Mouse (Mus musculus): ENCODE data around the gene Hist2h2ac.
A peak's percentile ranks its signal among the peaks of the same experiment; 100 is the strongest.
"Not testable (repeated sequence)": the region's sequence is repeated elsewhere in the genome, so short reads cannot be mapped to it uniquely, and the experiment has no call there.

The Hist2h2ac gene

DNA sequence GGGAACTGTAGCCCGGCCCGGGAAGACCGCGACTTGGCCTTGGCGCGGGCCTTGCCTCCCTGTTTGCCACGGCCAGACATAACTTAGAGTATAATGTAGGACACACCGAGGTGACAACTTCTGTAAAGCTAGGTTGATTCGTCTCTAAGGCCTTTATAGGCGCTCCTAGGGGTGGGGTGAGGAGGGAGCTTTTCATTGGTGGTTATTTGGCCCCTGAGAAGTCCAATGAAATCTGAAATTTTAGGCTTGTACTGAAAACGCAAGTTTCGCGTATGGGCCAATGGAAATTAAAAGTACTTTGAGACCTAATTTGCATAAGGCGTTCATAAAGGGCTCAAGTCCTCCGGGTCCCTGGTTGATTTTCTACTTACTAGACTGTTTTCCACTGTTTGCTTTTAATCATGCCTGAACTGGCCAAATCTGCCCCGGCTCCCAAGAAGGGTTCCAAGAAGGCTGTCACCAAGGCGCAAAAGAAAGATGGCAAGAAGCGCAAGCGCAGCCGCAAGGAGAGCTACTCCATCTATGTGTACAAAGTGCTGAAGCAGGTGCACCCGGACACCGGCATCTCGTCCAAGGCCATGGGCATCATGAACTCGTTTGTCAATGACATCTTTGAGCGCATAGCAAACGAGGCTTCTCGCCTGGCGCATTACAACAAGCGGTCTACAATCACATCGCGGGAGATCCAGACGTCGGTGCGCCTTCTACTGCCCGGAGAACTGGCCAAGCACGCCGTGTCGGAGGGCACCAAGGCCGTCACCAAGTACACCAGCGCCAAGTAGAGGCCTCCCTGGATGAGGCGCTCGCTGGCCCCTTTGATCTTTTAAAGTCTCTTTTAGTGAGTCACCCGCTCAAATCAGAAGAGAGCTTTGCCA, at the start of gene Hist2h2ac, which contains the start of gene Hist2h2be:
Gene Hist2h2ac (minus strand): TSS at position 116 of the 875 bp plus-strand sequence.
Gene Hist2h2be (plus strand): TSS at position 355 of the 875 bp plus-strand sequence.
- peak; percentile 94 for DNase-seq (ENCODE audit: low read depth, low spot score)

DNA sequence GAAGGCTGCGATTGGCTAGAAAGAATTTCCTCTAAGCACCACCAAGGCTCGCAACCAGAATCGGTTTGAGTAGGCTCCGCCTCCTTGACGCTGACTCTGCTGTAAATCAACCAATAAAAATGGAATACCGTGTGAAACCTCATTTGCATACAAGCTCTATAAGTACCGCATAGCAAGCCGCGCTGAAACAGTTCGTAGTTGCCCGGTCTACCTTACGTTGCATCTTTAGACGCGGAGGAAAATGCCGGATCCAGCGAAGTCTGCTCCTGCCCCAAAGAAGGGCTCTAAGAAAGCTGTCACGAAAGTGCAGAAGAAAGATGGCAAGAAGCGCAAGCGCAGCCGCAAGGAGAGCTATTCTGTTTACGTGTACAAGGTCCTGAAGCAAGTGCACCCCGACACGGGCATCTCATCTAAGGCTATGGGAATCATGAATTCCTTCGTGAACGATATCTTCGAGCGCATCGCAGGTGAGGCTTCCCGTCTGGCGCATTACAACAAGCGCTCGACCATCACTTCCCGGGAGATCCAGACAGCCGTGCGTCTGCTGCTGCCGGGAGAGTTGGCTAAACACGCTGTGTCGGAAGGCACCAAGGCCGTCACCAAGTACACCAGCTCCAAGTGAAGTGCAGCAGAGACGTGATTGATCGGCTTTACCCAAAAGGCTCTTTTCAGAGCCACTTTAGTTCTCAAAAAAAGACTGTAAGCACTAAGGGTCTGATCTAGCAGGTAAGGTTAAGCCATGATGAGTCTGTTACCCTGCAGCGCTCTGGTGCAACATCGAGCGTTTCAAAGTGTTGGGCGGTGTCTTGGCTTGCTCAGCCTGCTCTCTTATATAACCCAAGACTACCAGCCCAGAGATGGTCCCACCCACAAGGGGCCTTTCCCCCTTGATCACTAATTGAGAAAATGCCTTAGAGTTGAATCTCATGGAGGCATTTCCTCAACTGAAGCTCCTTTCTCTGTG, 49.1 kb upstream of the Hist2h2ac start, which contains the start of gene Hist2h2bb:
Gene Hist2h2bb (plus strand): TSS at position 242 of the 964 bp plus-strand sequence.
- DNase-seq (ENCODE audit: low read depth, low spot score), result peak; percentile 98

DNA sequence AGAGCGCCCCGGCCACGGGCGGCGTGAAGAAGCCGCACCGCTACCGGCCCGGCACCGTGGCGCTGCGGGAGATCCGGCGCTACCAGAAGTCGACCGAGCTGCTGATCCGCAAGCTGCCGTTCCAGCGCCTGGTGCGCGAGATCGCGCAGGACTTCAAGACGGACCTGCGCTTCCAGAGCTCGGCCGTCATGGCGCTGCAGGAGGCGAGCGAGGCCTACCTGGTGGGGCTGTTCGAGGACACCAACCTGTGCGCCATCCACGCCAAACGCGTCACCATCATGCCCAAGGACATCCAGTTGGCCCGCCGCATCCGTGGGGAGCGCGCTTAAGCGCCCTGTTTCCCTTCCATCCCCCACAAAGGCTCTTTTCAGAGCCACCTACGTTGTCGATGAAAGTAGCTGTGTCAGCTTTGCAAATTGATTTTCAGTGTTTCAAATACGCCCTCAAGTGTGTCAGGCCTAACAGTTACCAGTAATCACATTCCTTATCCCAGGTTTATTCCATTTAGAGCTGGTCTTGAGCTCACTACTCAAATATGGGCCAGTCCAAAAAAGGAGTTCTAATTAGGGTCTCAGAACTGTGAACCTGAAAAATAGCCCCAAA, 48.2 kb upstream of the Hist2h2ac start:
- not testable (repeated sequence) for DNase-seq (ENCODE audit: low read depth, low spot score)

DNA sequence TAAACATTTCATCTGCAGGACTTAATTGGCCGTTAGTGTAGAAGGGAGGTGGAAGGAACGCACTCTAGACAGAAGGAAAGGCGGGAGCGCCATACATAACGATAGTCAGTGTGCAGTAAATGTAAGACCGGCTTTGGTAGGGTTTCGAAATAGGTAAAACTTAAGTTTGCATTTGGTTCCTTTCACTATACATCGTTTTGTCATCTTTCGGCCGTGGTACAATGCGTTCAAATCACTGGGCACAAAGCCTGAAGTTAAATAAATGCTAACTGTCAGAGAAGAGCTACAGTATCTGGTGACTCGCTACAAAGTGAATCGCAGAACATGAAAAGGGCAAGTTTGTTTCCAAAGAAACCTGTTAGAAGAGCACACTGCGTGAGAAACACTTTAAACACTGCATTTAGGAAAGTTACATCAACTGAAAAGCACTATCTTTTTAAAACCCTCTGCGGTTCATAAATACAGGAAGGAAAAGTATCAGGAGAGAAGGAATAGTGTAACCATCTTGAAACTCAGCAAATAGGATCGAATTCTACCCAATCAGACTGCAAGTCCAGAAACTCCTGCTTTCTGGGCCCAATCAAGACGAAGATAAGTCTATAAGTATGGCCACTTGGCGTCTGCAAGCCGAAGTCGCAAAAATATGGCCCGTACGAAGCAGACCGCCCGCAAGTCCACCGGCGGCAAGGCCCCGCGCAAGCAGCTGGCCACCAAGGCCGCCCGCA, 47.5 kb upstream of the Hist2h2ac start, which contains the start of gene Hist2h3b:
Gene Hist2h3b (plus strand): TSS at position 604 of the 725 bp plus-strand sequence.
- peak; percentile 92 for DNase-seq (ENCODE audit: low read depth, low spot score)

DNA sequence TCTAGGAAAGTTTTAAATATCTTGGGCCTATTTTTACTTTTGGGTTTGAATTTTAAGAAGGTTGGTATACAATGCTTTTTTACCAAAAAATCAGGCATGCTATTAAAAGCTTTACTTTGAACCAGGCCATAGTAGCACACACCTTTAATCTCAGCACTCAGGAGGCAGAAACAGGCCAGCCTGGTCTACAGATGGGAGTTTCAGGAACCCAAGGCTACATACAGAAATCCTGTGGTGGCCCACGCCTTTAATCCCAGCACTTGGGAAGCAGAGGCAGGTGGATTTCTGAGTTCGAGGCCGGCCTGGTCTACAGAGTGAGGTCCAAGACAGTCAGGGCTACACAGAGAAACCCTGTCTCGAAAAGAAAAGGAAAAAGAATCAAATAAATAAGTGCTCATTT, 46.9 kb upstream of the Hist2h2ac start:
- peak; percentile 24 for DNase-seq (ENCODE audit: low read depth, low spot score)

DNA sequence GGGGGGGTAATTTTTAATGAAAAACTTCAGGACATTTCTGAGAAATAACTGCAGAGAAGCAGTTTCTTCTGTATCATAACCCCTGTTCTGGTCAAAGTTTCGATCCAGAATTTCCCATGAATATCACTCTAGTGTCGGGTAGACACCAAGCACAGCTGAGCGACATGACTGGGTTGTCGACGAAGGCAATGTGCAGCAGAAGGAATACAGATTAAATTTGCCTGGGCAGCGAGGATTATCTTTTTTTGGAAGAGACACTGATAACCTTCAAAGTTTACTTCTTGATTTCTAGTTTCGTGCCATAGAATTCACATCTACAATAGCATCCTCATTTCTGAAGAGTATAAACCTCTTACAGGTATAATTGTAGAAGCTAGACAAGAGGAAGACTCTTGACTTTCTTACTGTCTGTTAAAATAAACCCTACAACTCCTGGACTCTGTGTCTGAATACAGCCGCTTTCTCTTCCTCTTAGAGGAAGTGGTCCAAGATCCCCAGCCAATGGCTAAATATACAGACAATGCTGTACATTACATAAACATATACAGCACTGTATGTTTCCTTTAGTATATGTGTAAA, 45.5 kb upstream of the Hist2h2ac start:
- DNase-seq (ENCODE audit: low read depth, low spot score), result peak; percentile 58

DNA sequence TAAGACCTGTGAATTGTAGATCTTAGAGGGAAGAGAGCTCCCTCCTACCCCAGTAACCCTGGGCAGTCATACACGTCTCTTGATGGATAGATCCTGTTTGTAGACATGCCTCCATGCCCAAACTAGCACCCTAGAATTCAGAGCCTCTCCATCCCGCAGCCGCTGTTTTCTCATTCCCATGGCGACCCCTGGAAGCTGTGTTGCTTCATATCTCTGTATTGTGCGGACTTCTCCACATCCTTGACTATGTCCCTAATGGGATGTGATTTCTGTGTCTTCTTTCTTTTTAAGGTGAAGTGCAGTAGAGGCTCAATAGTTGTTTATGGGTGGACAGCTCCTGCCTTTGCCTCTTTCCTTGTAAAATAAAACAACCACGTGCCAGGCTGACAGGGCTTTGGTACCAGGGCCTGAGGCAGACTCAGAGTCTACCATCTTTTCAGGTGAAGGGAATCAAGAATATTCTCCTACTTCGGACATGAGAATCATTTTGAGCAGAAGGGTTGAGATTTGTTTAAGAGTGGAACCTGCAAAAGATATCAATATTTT, 43.8 kb upstream of the Hist2h2ac start:
- no peak for DNase-seq (ENCODE audit: low read depth, low spot score)

DNA sequence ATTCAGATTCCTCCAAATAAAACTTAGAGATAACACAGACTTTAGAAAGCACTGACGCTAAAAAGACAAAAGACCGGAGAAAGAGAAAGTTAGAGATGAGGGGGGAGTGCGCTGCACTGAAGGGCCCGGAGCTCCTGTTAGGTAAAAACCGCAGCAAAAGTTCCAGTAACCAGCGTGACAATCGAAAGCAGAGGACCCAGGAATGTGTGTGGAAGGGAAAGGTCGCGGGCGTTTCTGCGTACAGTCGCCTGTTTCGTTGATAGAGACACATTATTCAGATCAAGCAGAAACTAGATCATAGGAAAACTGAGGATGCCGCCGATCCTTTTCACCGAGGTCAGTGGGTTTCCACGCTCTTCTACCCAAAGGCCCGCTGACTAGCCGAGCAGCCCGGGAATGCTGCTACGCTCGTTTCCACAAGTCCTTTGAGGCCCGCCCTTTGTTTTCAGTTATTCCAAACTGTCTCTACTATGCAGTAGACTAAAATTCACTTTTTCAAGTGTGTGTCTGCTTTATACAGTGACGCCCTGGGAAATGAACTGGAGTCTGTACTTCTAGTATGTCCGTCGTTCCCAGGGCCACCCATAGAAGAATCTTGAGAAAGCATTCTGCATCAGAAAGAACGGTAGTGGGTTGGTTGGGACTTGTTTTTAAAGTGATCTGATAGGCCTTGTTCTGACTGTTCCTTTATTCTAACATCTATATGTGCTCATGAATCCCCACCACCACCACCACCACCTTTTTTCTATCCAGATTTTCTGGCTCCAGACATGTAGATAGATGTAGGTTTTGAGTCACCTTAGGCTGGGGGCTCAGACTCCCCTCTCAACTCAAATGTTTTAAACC, 43.1 kb upstream of the Hist2h2ac start:
- no peak for DNase-seq (ENCODE audit: low read depth, low spot score)

DNA sequence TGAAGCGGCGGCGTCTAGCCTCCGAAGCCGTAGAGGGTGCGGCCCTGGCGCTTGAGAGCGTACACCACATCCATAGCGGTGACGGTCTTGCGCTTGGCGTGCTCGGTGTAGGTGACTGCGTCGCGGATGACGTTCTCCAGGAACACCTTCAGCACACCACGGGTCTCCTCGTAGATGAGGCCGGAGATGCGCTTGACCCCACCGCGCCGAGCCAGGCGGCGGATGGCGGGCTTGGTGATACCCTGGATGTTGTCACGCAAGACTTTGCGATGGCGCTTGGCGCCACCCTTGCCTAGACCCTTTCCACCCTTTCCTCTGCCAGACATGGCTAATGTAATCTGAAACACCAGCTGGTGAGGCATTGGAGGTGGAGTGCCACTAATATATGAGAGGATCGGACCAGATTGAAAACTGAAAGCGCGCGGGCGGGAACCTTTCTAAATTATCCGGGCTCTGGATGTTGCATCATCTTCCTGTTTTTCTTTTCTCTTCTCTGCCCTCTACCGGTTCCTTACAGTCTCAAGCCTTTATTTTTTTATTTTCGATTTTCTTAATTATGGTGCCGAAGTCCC, 42.4 kb upstream of the Hist2h2ac start, which contains the start of gene Hist2h4:
Gene Hist2h4 (minus strand): TSS at position 333 of the 572 bp plus-strand sequence.
- peak; percentile 98 for DNase-seq (ENCODE audit: low read depth, low spot score)

DNA sequence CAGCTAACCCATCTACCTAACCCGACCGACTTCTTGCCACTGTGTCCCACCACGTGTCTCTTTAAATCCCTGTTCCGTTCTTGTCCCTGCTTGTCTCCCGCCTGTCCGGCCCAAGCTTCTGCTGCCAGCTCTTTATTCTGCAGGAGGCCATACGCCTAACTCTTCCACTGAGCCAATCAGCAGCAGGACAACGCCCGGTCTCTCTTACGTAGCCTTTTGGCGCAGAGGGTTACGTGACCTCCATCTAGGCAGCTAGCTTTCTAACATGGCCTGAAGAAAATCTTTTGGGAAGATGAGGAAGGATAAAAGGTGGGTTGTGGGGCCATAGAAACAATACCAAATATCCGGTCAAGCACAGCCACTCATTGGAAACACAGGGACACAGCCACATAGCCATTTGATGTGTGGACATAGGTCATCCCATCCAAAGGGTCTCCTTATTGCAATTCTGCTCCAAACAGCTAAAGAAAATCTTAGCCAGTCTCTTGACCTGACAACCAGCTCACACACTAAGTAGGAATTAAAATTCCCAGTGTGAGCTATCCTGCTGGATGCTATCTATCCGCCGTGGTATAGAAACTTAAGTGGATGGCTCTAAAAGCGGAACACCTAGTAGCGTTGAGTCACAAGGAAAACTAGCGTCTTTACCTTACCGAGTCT, 41.7 kb upstream of the Hist2h2ac start:
- DNase-seq (ENCODE audit: low read depth, low spot score), result peak; percentile 81

DNA sequence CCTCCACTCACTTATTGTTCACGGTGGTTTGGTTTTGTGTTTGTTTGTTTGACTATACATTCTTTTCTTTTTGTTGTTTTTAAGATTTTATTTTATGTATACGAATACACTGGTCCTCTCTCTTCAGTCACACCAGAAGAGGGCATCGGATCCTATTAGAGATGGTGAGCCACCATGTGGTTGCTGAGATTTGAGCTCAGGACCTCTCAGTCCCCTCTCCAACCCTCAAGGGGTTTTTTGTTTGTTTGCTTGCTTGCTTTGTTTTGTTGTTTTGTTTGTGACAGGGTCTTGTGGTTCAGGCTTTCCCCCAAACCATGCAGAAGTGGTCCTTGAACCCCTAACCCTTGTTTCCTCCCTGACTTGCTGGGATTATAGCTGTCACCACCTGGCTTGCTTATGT, 40.9 kb upstream of the Hist2h2ac start:
- DNase-seq (ENCODE audit: low read depth, low spot score), result peak; percentile 53

DNA sequence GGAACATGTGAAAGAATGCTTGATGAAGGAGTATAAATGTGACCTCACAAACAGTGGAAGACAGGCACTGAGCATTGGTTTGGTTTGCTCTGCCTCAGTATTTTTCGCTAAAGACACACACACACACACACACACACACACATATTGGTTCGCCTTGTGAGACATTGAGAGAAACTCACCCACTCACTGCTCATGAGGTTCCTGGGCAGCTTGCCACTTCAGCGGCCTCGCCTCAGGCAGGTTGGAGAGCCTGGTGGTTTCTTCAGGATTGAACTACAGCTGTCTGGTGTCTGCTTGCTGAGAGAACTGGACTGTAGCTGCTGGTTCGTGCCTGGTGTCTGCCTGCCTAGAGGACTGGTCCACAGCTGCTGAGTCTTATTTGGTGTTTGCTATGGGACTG, 39.5 kb upstream of the Hist2h2ac start:
- DNase-seq (ENCODE audit: low read depth, low spot score), result no peak

DNA sequence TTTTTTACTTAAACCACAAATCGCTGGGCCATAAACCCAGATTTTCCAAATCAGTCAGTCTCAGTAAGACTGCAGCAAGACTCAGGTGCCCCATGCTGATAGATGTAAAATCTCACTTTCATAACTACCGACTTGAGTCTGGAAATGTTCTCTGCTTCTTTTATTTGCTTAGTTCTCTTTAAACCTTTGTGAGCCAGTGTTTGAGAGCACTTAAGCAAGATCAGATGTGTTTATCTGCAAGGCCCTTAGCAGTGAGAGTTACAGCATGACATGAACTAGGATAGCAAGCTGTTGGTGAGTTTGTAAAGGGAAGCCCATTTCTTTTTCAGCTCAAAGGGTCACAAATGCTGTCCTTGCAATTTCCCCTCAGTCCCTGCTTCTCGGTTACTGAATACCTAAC, 36.5 kb upstream of the Hist2h2ac start:
- DNase-seq (ENCODE audit: low read depth, low spot score), result no peak

DNA sequence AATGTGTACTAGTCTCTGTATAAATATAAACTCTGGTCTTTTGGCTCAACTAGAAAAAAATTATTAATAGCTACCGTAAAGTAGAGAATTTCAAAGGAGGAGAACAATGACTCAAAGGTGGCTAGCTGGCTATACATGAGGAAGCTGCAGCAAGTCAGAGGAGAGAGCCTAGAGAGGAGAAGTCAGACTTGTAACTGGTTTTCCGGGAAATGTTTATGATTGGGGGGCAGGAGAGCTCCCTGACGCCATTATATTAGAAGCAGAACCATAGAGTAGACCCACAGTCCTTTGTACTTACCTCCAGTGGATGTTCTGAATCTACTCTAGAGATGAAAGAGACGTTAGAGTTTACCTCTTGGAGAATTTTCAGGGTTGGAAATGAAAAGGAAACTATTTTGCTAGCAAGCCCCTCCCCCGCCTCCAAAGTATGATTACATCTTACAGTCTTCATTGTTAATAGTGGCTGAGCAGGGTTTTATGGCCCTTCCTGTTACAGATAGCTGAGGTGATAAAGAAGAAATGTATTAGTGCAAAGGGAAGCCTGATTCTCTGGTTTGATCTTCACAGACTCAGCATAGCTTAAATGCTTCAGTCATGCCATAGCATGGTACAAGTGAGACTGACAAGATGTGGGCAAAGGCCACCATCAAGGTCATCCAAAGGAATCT, 35.4 kb upstream of the Hist2h2ac start:
- no peak for DNase-seq (ENCODE audit: low read depth, low spot score)

DNA sequence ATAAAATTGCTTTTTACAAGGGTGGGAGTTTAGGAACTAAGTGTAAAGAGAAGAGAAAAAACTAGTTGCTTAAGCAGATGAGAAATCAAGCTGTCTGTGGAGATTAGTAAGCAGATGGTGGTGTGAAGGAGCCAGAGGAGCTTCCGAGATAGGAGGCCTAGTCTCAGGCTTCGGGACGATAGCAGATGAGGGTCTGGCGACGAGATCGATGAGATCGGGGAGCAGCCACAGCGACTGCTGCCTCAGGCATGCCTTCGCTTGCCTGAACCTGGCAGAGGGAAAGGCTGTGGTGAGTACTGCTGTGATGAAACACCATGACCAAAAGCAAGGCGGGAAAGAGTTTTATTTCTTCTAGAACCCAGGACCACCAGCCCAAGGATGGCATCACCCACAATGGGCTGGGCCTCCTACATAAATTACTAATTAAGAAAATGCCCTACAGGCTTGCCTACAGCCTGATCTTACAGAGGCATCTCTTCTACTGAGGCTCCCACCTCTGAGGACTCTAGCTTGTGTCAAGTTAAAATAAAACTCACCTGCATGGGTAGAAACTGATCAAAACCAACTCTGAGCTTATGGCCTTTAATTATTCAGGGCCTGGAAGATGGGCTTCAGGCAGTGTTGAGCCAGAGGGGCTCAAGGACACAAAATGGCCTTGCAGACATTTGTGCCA, 34.1 kb upstream of the Hist2h2ac start:
- DNase-seq (ENCODE audit: low read depth, low spot score), result no peak

DNA sequence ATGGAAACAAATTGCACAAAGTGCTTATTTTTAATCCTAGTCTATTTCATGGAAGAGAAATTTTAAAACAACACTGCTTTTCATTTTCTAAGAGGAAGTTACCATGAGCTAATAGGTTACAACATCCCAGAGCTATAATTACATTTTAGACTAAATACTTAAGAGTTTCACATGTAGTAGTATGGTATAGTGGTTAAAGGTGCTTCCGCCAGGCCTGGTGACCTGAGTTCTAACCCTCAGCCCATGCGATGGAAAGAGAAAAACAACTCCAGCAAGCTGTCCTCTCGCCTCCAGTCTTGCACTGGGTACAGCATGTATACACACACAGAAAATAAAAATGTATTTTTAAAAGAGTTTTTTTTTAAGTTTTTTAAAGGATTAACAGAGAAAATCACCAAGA, 31.1 kb upstream of the Hist2h2ac start:
- DNase-seq (ENCODE audit: low read depth, low spot score), result no peak

DNA sequence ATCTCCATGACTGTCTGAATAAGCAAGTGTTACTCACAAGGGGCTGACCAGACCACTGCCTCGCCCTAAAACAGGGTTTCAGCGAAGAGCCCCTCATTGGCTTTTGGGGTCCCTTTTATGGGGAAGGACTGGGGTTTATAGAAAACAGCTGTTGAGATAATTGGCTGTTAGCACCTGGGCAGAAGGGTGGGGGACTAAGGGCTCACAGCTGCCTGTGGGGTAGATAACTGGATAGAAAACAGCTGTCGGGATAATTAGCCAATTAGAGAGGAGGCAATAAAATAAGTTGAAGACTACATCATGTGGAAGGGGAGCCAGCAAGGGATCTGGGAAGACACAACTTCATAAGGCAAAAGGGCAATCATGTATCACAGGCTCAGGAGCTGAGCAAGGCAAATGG, 30.2 kb upstream of the Hist2h2ac start:
- peak; percentile 26 for DNase-seq (ENCODE audit: low read depth, low spot score)

Data from A20 (cell line).